Mouse (Mus musculus): ENCODE measurements at regions not wholly inside any gene's neighbourhood (a gene's known extent, or its start where the extent isn't known, plus 50 kb on each side); places are given as distances from the start of the nearest gene placed in this dataset.
A peak's percentile ranks its signal among the peaks of the same experiment; 100 is the strongest.

DNA sequence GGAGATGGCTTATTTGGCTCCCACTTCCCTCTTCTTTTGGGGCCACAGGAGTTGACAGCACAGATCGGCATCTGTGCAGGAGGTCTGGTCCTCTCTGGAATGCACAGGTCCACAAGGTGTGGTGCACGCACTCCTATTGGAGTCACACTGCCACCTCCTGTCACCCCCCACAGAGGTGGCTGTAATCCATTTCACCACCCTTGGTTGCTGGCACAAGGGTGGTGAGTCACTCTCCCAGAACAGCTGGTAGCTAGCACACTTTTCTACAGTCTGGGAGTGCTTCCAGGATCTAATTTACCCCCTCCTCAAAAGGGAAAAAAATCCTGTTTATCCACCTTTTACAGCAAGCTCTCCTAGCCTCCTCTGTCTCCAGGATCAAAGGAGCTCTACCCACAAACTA, 294.6 kb upstream of the Klf3 start:
- DNase-seq (ENCODE audit: low spot score): no peak
- Histone ChIP-seq H3K9me3 (no peaks in the 10 kb centered on the region), H3K36me3 (no peaks in the 10 kb centered on the region), H3K4me3 (no peak overlapping the region), H3K27ac (no peak overlapping the region), H3K4me1 (peaks cover 32% of the 10 kb centered on the region), H3K27me3 (ENCODE audit: insufficient read depth, poor library complexity, severe bottlenecking) (no peaks in the 10 kb centered on the region)
- WGBS: 57% methylated on average over 2 of the region's 2 CpGs

DNA sequence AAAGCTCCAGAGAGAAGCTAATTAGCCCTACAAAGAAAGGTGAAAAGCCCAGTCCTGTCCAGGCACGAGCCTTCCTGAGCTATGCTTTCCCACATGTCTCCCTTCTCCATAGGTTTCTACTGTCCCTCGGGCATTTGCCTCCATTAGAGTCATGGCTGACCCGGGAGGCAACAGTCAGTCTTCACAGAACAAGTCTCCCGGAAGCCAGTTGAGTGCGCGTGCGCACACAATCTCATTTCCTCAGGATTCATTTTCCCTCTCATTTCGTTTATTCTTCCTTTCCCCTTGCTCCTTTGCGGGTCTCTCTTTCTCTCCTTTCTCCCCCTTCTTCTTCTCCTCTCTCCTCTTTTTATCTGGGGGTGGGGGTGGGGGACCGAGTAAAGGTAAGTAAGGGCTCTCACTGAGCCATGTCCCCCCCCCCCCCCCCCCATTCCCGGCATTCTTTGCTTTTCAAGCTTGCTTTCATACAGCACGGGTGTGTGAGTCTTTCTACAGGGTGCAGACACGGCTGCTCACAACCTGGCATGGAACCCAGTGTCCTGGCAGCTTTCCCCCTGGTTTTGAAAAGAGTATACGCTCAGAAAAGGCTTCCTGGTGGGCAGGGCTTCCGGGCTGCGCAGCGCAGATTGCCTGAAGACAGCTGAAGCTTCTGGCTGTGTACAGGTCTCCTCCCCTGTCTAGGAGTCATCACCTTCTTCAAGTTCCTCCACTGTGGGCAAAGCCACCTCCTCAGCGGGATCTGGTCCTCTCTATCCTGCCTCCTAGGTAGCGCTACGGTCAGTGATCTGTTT, 289.8 kb upstream of the Klf3 start:
- 81% methylated on average over 20 of the region's 20 CpGs for WGBS
- no peak overlapping the region for H3K4me3 ChIP-seq
- no peaks in the 10 kb centered on the region for H3K36me3 ChIP-seq
- peaks cover 29% of the 10 kb centered on the region for H3K4me1 ChIP-seq
- no peaks in the 10 kb centered on the region for H3K9me3 ChIP-seq
- no peak overlapping the region for H3K27ac ChIP-seq
- H3K27me3 ChIP-seq (ENCODE audit: insufficient read depth, poor library complexity, severe bottlenecking): no peaks in the 10 kb centered on the region
- DNase-seq (ENCODE audit: low spot score): no peak

DNA sequence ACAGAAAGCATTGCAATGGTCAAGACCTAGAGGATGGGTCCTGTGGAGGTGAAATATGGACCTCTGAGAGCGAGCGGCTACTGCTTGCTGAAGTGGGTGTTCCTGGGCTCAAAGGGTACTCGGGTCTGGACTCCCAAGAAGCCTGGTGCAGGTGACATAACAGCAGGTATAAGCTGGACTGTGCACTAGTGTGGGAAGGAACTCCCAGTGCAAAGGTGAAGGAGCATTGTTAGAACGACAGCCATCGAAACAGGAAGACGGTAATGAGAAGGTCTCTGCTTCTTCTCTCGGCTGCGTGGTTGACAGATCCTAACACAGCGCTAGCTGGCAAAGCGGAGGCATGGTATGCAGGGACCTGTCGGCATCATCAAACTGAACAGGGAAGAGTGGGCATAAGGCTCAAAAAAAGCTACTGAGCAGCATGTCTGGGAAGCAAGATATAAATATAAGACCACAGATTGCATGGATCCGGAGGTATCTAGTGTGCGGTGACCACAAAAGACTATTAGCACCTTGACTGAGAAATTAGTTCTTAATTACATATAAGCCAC, 287.0 kb upstream of the Klf3 start:
- H3K9me3 ChIP-seq: no peaks in the 10 kb centered on the region
- no peaks in the 10 kb centered on the region for H3K36me3 ChIP-seq
- peaks cover 37% of the 10 kb centered on the region for H3K4me1 ChIP-seq
- no peaks in the 10 kb centered on the region for H3K27me3 ChIP-seq (ENCODE audit: insufficient read depth, poor library complexity, severe bottlenecking)
- WGBS: 71% methylated on average over 13 of the region's 13 CpGs
- H3K4me3 ChIP-seq: no peak overlapping the region
- DNase-seq (ENCODE audit: low spot score): no peak
- H3K27ac ChIP-seq: peak overlapping the region; percentile 29

DNA sequence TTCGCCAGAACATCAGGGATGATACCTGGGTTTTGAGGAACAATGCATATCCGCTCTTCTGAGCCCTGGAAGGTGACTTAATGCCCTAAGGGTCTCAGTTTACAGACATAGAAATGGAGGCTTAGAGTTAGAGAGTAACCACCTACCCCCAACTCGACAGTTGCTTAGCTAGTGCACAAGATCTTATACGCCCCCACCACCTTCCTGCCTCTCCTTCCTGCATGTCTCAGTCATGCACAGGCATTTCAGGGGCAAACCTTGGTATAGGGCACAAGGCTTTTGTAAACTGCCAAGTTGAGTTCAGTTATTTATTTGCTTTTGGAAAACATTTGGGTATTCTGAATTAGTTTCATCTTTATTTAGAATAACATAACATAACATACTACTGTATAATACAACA, 285.9 kb upstream of the Klf3 start:
- H3K27ac ChIP-seq: peak overlapping the region; percentile 26; the same call in 1 of the 2 replicates
- DNase-seq (ENCODE audit: low spot score): no peak
- 80% methylated on average over 4 of the region's 4 CpGs for WGBS
- no peaks in the 10 kb centered on the region for H3K27me3 ChIP-seq (ENCODE audit: insufficient read depth, poor library complexity, severe bottlenecking)
- no peaks in the 10 kb centered on the region for H3K36me3 ChIP-seq
- H3K4me1 ChIP-seq: peaks cover 40% of the 10 kb centered on the region
- H3K4me3 ChIP-seq: no peak overlapping the region
- H3K9me3 ChIP-seq: no peaks in the 10 kb centered on the region

DNA sequence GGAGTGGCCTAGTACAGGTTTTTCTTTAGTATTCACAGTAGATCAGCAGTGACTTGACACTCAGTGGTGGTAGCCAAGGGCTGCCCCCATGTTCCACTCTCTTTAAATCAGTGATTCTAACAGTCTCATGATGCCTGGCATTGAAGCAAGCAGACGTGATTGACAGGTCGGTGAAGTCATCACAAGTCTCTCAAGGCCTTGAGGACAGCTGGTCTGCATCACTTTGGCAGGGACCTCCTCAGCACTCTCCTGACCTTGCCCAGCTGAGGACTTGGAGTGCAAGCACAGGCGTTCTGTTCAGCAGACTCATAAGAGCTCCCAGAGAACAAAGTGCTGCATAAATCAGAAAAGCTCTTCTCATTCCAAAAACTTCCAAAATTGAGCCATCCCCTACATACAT, 285.4 kb upstream of the Klf3 start:
- no peak overlapping the region for H3K4me3 ChIP-seq
- no peaks in the 10 kb centered on the region for H3K36me3 ChIP-seq
- H3K9me3 ChIP-seq: no peaks in the 10 kb centered on the region
- DNase-seq (ENCODE audit: low spot score): peak; percentile 93
- H3K27ac ChIP-seq: 0 out of 2 replicates have a peak overlapping the region, but pooled peaks have one; percentile 52
- 19% methylated on average over 3 of the region's 3 CpGs for WGBS
- no peaks in the 10 kb centered on the region for H3K27me3 ChIP-seq (ENCODE audit: insufficient read depth, poor library complexity, severe bottlenecking)
- peaks cover 39% of the 10 kb centered on the region for H3K4me1 ChIP-seq

DNA sequence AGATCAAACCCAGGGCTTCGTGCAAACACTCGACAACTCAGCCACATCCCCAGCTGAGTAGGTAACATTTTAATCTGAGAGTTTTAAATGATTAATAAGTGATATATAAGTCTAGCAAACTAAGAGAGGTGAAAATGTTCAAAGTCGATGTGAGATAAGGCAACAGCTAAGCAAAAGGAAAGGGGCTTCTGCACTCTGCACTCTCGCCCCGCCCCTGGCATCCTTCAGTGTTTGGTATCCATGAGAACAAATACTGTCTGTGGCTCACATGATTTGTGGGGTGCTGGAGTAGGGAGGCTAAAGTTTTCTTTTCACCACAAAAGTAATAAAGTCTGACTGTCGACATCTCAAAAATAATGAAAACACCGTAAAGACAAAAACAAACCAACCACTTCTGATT, 284.2 kb upstream of the Klf3 start:
- Histone ChIP-seq H3K36me3 (no peaks in the 10 kb centered on the region), H3K9me3 (no peaks in the 10 kb centered on the region), H3K27me3 (ENCODE audit: insufficient read depth, poor library complexity, severe bottlenecking) (no peaks in the 10 kb centered on the region), H3K4me1 (peaks cover 32% of the 10 kb centered on the region), H3K27ac (no peak overlapping the region), H3K4me3 (no peak overlapping the region)
- DNase-seq (ENCODE audit: low spot score): no peak
- WGBS: 84% methylated on average over 7 of the region's 7 CpGs

DNA sequence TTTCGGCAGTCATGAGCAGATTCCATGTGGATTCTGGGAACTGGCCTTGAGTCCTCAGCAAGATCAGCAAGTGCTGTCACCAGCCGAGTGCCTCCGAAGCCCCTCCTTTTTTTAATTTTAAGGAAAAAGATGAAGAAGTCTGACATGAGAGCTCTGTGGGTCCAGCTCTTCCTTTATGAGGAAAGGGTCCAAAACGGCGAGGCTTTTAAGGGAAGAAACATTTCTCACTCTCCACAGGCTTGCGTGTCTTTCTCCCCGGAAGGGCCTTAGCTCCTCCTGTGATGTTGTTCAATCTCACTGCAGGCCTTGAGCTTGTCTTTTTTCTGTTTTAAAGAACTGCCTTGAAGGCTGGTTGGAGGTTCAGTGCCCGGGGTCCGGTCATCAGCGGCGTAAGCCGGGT, 283.5 kb upstream of the Klf3 start:
- Histone ChIP-seq H3K4me3 (no peak overlapping the region), H3K36me3 (no peaks in the 10 kb centered on the region), H3K27ac (no peak overlapping the region), H3K9me3 (no peaks in the 10 kb centered on the region), H3K27me3 (ENCODE audit: insufficient read depth, poor library complexity, severe bottlenecking) (no peaks in the 10 kb centered on the region), H3K4me1 (peaks cover 32% of the 10 kb centered on the region)
- no peak for DNase-seq (ENCODE audit: low spot score)
- WGBS: 88% methylated on average over 12 of the region's 12 CpGs

DNA sequence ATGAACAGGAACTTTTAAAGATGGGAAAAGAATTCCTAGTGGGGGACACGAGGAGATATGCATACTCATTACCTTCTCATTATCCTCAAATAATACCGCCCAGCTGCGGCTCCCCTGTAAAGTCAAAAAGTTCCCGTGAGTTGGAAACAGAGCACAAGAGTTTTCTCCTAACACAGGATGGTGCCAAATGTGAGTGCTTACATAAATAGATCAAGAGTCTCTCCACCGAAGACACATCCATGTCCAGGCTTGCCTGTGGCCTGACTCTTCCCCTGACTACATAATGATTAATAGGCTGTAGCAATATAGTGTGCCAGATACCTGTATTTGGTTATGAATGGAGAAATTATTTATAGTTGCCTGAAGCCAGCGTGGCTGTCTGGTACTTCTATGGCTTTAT, 281.8 kb upstream of the Klf3 start:
- Histone ChIP-seq H3K27ac (no peak overlapping the region), H3K4me1 (peaks cover 25% of the 10 kb centered on the region), H3K36me3 (no peaks in the 10 kb centered on the region), H3K9me3 (no peaks in the 10 kb centered on the region), H3K4me3 (no peak overlapping the region), H3K27me3 (ENCODE audit: insufficient read depth, poor library complexity, severe bottlenecking) (no peaks in the 10 kb centered on the region)
- no peak for DNase-seq (ENCODE audit: low spot score)
- 78% methylated on average over 6 of the region's 6 CpGs for WGBS

DNA sequence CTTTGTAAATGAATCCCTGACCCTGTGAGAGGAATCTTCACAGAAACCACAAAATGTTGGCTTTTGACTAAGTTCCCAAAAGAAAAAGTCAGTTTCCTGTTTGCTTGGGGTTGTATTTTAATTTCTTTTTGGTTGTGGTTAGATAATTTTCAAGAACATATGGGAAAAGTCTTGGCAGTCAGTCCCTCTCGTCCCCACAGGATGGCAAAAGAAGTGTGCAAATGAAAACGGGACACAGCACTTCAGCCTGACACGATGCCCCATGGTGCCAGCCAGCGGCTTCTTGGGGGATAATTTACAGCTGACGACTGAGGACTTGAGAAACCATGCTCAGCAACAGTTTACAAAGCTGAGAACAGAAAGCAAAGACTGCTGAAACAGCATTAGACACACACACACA, 281.2 kb upstream of the Klf3 start:
- no peak overlapping the region for H3K27ac ChIP-seq
- no peaks in the 10 kb centered on the region for H3K27me3 ChIP-seq (ENCODE audit: insufficient read depth, poor library complexity, severe bottlenecking)
- no peak for DNase-seq (ENCODE audit: low spot score)
- H3K36me3 ChIP-seq: no peaks in the 10 kb centered on the region
- no peaks in the 10 kb centered on the region for H3K9me3 ChIP-seq
- no peak overlapping the region for H3K4me3 ChIP-seq
- H3K4me1 ChIP-seq: peaks cover 19% of the 10 kb centered on the region
- 56% methylated on average over 5 of the region's 5 CpGs for WGBS

DNA sequence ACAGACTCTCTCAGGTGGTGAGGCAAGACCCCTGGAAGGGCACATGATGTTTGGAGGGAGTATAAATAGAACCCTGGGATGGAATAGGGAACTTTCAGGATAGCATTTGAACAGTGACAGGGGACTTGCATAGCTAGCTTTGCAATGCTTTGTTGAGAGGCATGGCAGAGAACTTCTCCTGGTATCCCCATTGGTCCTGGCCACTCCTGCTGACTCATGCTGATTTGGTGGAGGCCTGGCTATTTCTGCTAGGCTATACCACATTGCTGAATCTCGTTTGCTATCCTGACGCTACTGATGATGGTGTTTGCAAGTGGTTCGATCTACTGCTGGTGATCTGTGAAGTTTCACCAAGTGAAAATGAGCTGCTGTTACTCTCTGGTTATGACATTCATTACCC, 276.7 kb upstream of the Klf3 start:
- Histone ChIP-seq H3K9me3 (no peaks in the 10 kb centered on the region), H3K27me3 (ENCODE audit: insufficient read depth, poor library complexity, severe bottlenecking) (no peaks in the 10 kb centered on the region), H3K4me3 (no peak overlapping the region), H3K27ac (no peak overlapping the region), H3K4me1 (no peaks in the 10 kb centered on the region), H3K36me3 (no peaks in the 10 kb centered on the region)
- 87% methylated on average over 3 of the region's 3 CpGs for WGBS
- DNase-seq (ENCODE audit: low spot score): no peak

DNA sequence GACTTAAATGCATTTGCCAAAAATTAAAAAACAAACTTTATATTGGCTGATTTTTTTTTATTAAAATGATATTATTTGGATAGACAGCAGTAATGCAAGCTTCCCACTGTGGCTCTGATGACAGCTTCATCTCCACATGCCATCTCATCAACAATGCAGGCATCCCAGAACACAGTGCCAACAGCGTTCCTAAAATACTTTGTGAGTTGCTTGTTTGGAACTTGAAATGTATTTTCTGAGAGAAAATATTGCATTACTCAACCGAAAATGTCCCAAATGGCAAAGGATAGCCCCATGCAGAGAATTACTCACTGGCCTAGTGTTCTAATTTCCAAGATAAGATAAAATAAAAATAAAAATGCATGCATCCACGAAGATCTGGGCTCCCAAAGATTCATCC, 275.2 kb upstream of the Klf3 start:
- no peak overlapping the region for H3K27ac ChIP-seq
- no peaks in the 10 kb centered on the region for H3K27me3 ChIP-seq (ENCODE audit: insufficient read depth, poor library complexity, severe bottlenecking)
- DNase-seq (ENCODE audit: low spot score): no peak
- no peaks in the 10 kb centered on the region for H3K9me3 ChIP-seq
- no peaks in the 10 kb centered on the region for H3K36me3 ChIP-seq
- 76% methylated on average over 3 of the region's 3 CpGs for WGBS
- H3K4me1 ChIP-seq: no peaks in the 10 kb centered on the region
- H3K4me3 ChIP-seq: no peak overlapping the region

DNA sequence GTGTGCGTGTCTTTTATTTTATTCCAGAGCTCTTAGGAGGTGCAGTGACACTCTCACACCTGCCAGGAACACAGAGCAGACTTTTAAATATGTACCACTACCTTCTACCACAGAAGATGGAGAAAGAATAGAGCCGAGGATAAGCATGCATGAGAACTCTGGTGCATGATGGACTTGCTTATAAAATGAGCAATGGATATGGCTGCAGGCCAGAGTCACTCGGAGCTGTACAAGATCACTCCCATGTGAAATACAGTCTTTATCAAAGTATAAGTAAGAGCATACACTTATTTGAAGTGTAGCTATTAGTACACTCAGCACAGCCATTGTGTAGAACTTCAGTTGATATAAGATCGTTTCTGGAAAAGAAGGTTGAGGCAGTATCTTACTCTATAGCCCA, 268.8 kb upstream of the Klf3 start:
- no peaks in the 10 kb centered on the region for H3K36me3 ChIP-seq
- H3K4me1 ChIP-seq: peaks cover 10% of the 10 kb centered on the region; the same call in 1 of the 2 replicates
- no peak overlapping the region for H3K4me3 ChIP-seq
- H3K27ac ChIP-seq: no peak overlapping the region
- no peaks in the 10 kb centered on the region for H3K27me3 ChIP-seq (ENCODE audit: insufficient read depth, poor library complexity, severe bottlenecking)
- DNase-seq (ENCODE audit: low spot score): no peak
- 92% methylated on average over 4 of the region's 4 CpGs for WGBS
- H3K9me3 ChIP-seq: no peaks in the 10 kb centered on the region

DNA sequence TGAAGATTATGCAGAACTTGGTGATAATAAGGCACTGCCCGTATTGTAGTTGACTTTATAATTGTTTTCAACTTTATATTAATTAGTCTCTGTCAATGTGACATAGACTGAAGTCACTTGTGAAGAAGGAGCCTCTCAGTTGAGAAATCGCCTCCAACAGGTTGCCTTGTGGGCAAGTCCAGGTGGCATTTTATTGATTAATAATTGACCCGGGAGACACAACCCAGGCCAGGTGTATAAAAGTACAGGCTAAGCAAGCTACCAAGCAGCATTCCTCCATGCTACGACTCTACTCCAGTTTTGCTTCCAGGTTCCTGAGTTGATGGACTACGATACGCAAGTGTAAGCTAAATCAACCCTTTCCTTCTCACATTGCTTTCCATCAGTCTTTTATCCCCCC, 268.2 kb upstream of the Klf3 start:
- DNase-seq (ENCODE audit: low spot score): no peak

DNA sequence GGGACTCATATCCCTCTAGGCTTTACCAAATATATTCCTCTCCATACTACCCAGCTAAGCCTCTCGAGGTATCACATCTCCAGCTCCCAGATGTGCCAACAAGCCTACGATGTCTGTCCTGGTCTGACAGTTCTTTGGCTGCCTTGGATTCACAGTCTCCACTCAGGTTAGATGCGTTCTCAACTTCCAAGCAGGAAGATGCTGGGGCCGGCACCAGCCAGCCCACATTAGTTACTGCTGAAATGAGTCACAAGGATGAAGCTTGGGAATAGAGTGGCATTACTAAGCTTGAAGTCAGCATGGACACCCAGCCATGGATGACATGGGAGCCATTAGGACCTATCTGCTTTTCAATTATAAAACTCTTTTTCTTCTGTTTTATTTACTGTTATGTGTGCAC, 267.6 kb upstream of the Klf3 start:
- WGBS: 88% methylated on average over 4 of the region's 4 CpGs
- H3K4me3 ChIP-seq: no peak overlapping the region
- H3K27me3 ChIP-seq (ENCODE audit: insufficient read depth, poor library complexity, severe bottlenecking): no peaks in the 10 kb centered on the region
- H3K27ac ChIP-seq: no peak overlapping the region
- DNase-seq (ENCODE audit: low spot score): no peak
- no peaks in the 10 kb centered on the region for H3K9me3 ChIP-seq
- H3K36me3 ChIP-seq: no peaks in the 10 kb centered on the region
- peaks cover 10% of the 10 kb centered on the region; the same call in 1 of the 2 replicates for H3K4me1 ChIP-seq

More for the DNA sequence above, 268.2 kb upstream of the Klf3 start:
- Histone ChIP-seq H3K27ac (no peak overlapping the region), H3K9me3 (no peaks in the 10 kb centered on the region), H3K4me1 (peaks cover 10% of the 10 kb centered on the region; the same call in 1 of the 2 replicates), H3K36me3 (no peaks in the 10 kb centered on the region), H3K4me3 (no peak overlapping the region), H3K27me3 (ENCODE audit: insufficient read depth, poor library complexity, severe bottlenecking) (no peaks in the 10 kb centered on the region)
- WGBS: 87% methylated on average over 6 of the region's 6 CpGs
